Mouse (Mus musculus) right cerebral cortex, postnatal 14 days (tissue): ENCODE measurements at regions not wholly inside any gene's neighbourhood (a gene's known extent, or its start where the extent isn't known, plus 50 kb on each side); places are given as distances from the start of the nearest gene placed in this dataset.

Experiments used
- DNase-seq: peaks from one replicate; pipeline ENCODE4 v3.0.0; 2022

- DNase-seq: peak; percentile 33
Measured at GRCm38 (mm10) chrX:96019556-96019955, 62.8 kb upstream of the Las1l start.

GRCm38 (mm10) chrX:96020407-96020806, 63.6 kb upstream of the Las1l start:
- no peak for DNase-seq

GRCm38 (mm10) chrX:96025374-96025773, 68.6 kb upstream of the Las1l start:
- no peak for DNase-seq

GRCm38 (mm10) chrX:96025876-96026275, 69.1 kb upstream of the Las1l start:
- no peak for DNase-seq

GRCm38 (mm10) chrX:96031591-96031990, 64.3 kb upstream of the Msn start:
- DNase-seq: no peak

GRCm38 (mm10) chrX:96035307-96035706, 60.5 kb upstream of the Msn start:
- no peak for DNase-seq

GRCm38 (mm10) chrX:96042193-96042592, 53.6 kb upstream of the Msn start:
- no peak for DNase-seq
